8 mouse cellular contexts compared by ENCODE assay signal in genomic region chr9:64736639-64737405, GRCm38 (mm10). TPM values are rescaled to one million over a fixed set of nuclear protein-coding genes. Genes with fewer than 3 reads are reported as not detected.
DNase-seq lines count a peak whose midpoint lies in the region; ATAC-seq lines count a peak whose summit lies in the region.

No protein-coding gene starts in this region.

- H3K27me3 ChIP-seq in lung, embryonic 16.5 days (ENCODE audit: control insufficient read depth, insufficient read depth, low read depth, low read length) = no peaks in the 10 kb centered on the region

- under 1% methylated on average over 34 of the region's 35 CpGs for WGBS in lung, embryonic 16.5 days

- ATAC-seq in lung, embryonic 16.5 days (ENCODE audit: low read depth) = peak; percentile 75

- peak overlapping the region; percentile 97 for H3K4me3 ChIP-seq in lung, embryonic 16.5 days (ENCODE audit: low read length)

- peak overlapping the region; percentile 61 for H3K4me2 ChIP-seq in lung, embryonic 16.5 days (ENCODE audit: low read depth, low read length)

- no peaks in the 10 kb centered on the region for H3K9me3 ChIP-seq in lung, embryonic 16.5 days (ENCODE audit: control insufficient read depth, low read length)

- peak; percentile 71 for DNase-seq in NIH3T3 (ENCODE audit: low read depth)
- DNase-seq in cerebellum, adult 9-10 months = peak; percentile 55
- peak; percentile 54 for DNase-seq in forelimb bud, embryonic 11.5 days (ENCODE audit: low read depth, low spot score)
- peak; percentile 71 for DNase-seq in heart, postnatal 4 days
- peak; percentile 39 to 40 for DNase-seq in layer of hippocampus, adult 8-10 months (ENCODE audit: low spot score in 2 of 2)
- peak; percentile 36 for DNase-seq in ovary, postnatal 36 days (ENCODE audit: low spot score)
- peak; percentile 46 for DNase-seq in thymus, postnatal 14 days

- peaks cover 5% of the 10 kb centered on the region; the same call in 1 of the 2 replicates for H3K4me1 ChIP-seq in lung, embryonic 16.5 days (replicated peaks; ENCODE audit: control insufficient read depth, insufficient read depth, low read length)

- H3K27ac ChIP-seq in lung, embryonic 16.5 days (ENCODE audit: low read length) = peak overlapping the region; percentile 96

- peak overlapping the region; percentile 93 for H3K9ac ChIP-seq in lung, embryonic 16.5 days (ENCODE audit: low read length)

- H3K36me3 ChIP-seq in lung, embryonic 16.5 days (ENCODE audit: control insufficient read depth, insufficient read depth, low read length) = no peaks in the 10 kb centered on the region

RNA-seq across cellular contexts. Expression of gene Rab11a, which starts 0.7 kb away (rescaled TPM):
- total RNA-seq in heart, postnatal 4 days (2021) = 100 to 1,000 TPM; 268 to 285 TPM
- 100 to 1,000 TPM; 232 to 262 (median 241) TPM for total RNA-seq in layer of hippocampus, adult 8-10 months (2022)
- 360 and 374 TPM in 2 replicates for polyA plus RNA-seq in lung, embryonic 16.5 days (2015; fragmentation: Nextera tagmentation; extraction: Ambion mirVana)

Comparison
In these comparisons a context has a peak if more than half of its experiments do, and no peak if none do; other contexts are left out.
1. Peak in every context shown above with its lines: DNase-seq, ATAC-seq, H3K4me3 ChIP-seq and H3K27ac ChIP-seq.